Mouse (Mus musculus) G1E-ER4 (cell line): Measurements from ENCODE around the gene Phf11d. TPM values are rescaled to one million over a fixed set of nuclear protein-coding genes. Genes with fewer than 3 reads are reported as not detected.
"Not testable (repeated sequence)": the region's sequence is repeated elsewhere in the genome, so short reads cannot be mapped to it uniquely, and the experiment has no call there.

Source experiments
- GATA1 ChIP-seq: IDR thresholded peaks from one replicate; pipeline ENCODE4 v1.8.0; 2012; ENCODE audit warnings: low read length, inconsistent platforms
- polyA plus RNA-seq: library from polyadenylated mRNA; stranded (reverse); fragments of >175 nt; gene quantifications from 2 replicates; pipeline ENCODE4 v1.2.3, GENCODE M21; 2012

The Phf11d gene
- not detected in 2 replicates for polyA plus RNA-seq

DNA sequence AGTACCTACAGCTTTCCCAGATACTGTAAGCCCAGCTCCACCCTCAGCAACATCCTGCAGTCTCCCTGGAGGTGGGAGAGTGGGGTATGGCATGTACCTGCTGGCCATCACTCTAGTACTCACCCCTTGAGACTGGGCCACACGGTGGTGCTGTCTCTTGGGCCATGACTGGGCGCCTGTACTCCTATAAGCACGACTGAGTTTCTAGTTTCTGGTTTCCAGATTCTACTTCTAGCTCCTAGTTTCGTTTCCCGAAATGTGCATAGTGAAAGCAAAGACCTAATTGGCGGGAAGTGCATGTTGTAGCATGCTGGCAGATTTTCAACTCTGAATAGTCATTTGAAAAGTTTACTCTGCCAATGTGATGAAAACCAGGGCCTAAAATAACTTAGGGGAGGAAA, at the start of gene Phf11d:
Phf11d (minus strand) TSS at position 227 of the 401 bp plus-strand sequence.
- TF ChIP-seq GATA1 = no peak

DNA sequence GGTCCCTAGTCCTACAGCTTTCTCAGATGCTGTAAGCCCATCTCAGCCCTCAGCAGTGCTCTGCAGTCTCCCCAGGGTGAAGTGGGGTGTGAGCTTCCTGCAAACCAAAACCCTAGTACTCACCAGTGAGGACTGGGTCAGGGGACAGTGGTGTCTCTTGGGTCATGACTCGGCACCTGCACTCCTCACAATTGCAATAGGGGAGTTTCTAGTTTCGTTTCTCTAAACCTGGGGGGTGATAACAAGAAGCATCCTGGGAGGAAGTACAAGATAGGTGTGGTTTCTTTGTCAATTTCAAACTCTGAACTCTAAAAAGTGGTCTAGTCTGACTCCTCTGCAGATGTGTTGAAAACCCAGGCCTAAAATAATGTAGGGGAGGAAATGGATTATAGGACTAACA, 31.7 kb upstream of the Phf11d start:
- no peak for TF ChIP-seq GATA1

DNA sequence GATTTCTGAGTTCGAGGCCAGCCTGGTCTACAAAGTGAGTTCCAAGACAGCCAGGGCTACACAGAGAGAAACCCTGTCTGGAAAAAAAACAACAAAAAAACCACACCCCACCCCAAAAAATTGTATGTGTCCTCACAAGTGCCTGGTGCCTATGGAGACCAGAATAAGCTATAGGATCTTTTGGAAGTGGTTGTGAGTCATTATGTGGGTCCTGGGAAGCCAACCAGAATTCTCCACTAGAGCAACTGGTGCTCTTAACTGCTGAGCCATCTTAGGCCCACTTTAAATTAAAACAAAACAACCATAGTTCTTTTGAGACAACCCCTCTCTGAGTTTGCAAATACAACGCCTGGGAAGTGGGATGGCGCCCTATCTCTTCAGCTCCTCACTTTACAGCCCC, 30.0 kb upstream of the Phf11d start, which contains the start of gene Phf11c:
Phf11c (minus strand) TSS at position 101 of the 400 bp plus-strand sequence.
- TF ChIP-seq GATA1 = no peak

DNA sequence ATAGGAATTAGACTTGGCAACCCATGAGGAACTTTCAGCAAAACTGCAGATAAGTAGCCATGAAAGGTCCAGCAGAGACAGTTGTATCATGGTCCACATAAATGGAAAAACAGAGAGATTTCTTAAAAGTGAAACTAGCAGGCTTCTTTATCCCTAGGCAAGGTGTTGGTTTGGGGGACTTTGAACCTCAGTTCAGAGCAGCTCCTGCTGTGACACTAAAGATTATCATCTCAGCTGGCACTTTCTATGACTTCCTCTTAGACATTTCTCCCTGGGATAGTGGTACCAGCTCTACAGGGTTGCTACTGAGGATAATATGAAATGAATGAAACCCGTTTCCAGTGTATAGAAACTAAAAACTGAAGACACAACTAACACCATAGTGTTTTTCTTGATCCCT, 24.3 kb upstream of the Phf11d start:
- TF ChIP-seq GATA1 = no peak

DNA sequence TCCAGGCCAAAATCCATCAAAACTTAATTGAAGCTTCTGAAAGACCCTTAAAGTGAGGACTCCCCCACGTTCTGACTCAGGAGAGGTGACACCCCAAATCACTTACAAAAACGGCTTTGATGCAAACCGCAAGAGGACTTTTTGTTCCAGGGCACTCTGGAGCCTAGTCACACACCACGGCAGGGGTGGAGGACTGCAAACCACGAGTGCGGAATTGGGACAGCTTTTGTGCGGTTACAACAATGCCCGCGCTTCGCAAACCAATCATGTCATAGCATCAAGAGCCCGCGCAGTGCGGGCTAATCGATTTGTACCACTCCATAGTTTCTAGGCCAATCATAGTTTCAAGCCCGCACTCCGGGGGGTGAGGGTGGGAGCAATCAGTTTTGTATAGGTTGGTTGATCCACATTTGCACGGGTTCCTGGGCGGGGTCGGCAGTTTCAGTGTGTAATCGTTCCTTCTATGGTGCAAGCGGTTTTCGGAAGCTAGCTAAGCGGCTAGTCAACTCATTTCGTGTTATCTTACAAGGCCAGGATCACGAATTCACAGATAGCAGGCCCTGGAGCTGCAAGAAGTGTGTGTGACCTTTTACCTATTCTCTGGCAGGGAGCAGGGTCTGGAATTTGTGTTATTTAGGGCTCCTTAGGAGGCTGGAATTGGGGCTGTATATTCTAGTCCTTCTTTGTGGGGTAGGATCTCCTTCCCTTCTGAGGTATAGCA, 5.2 kb upstream of the Phf11d start:
- no peak for TF ChIP-seq GATA1

DNA sequence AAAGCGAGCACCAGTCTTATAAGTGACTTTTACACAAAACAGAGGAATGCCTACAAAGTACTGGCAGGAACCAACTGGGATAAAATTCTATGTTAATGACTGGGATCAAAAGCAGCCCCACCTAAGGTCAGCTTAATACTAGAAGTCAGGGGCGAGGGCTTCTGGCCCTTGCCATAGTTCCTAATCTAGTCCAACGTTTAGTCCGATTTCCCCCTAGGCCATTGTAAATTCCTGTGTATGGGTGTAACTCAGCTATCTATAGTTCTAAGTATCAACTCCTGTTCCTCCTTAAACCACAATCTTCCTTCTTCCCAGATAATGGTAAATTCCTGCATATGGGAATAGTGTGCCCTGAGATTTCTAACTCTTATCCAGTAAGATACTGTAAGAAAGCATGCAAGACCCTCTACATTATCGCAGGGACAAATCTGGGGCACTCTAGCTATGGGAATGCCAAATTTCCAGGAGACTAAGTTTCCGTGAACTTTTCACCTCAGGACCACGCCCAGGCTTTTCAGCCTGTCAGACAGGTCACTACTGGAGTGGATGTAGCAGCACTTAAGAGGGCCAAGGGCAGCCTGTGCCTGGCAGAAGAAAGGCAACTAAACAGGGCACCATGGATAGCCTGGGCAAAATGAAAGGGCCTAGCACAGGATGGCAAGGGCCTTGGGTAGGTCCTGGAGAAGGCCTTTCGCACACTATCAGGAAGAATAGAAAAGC, 1.3 kb upstream of the Phf11d start:
- no peak for TF ChIP-seq GATA1

DNA sequence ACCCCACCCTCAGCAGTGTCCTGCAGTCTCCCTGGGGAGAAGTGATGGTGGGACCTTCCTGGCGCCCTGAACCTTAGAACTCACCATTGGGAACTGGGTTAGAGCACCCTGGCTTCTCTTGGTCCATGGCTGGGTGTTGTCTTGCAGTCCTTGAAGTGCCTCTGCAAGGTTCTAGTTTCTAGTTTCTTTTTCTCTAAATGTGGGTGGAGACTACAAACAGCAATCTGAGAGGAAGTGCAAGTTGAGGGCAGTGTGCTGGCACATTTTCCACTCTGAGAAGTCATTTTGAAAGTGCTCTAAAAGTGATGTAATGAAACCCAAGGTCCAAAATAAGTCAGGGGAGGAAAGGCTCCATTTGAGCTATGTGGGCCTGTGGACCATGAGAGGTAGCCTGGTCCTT, 24.1 kb downstream of the Phf11d start, which contains the start of gene Phf11b:
Phf11b (minus strand) TSS at position 163 of the 400 bp plus-strand sequence.
- not testable (repeated sequence) for TF ChIP-seq GATA1

DNA sequence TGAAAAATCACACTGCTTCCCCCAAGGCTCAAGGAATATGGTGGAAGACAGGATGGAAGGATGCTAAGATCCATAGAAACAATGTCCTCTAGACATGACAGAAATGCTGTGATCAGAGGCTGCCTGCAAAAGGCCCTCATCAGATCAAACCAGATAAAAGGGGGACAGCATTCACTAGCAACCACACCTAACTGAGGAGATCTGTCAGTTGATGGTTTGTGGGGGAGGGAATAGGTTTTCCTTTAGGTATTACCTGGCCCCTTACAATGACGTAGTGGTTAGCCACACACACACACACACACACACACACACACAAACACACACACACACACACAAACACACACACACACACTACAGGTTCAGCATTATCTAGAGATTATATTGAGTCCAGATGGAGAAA, 25.7 kb downstream of the Phf11d start:
- TF ChIP-seq GATA1 = no peak

Other genes with a start within 250 kb of the Phf11d start
- not detected in 2 replicates for gene 1700129C05Rik, start 222.6 kb downstream of the Phf11d start, polyA plus RNA-seq
- gene Gm5142, start 186.7 kb downstream of the Phf11d start, polyA plus RNA-seq = not detected in 2 replicates
- 2.0 and 2.1 TPM in 2 replicates for gene Rcbtb1, start 164.3 kb downstream of the Phf11d start, polyA plus RNA-seq
- not detected in 2 replicates for gene Gm6904, start 105.3 kb downstream of the Phf11d start, polyA plus RNA-seq
- gene Phf11a, start 67.9 kb downstream of the Phf11d start, polyA plus RNA-seq = not detected in 2 replicates
- gene Phf11b, start 24.1 kb downstream of the Phf11d start, polyA plus RNA-seq = not detected in 2 replicates
- gene Phf11c, start 29.9 kb upstream of the Phf11d start, polyA plus RNA-seq = not detected in 2 replicates
- 8.2 and 11.1 TPM in 2 replicates for gene Setdb2, start 75.4 kb upstream of the Phf11d start, polyA plus RNA-seq
- gene Cab39l, start 75.5 kb upstream of the Phf11d start, polyA plus RNA-seq = 1.2 and 1.8 TPM in 2 replicates
- 29.4 and 37.6 TPM in 2 replicates for gene Cdadc1, start 232.5 kb upstream of the Phf11d start, polyA plus RNA-seq